Mouse (Mus musculus) hindbrain, embryonic 15.5 days (tissue): ENCODE results near the gene Zfp697. TPM values are rescaled to one million over a fixed set of nuclear protein-coding genes. Genes with fewer than 3 reads are reported as not detected.
"Not testable (repeated sequence)": the region's sequence is repeated elsewhere in the genome, so short reads cannot be mapped to it uniquely, and the experiment has no call there.

Source experiments
- ATAC-seq: fragments of 200-750 bp; cut with Nextera tagmentation; 2 replicates; pipeline ENCODE4 v1.8.0; 2017; ENCODE audit warnings: low read depth, moderate number of reproducible peaks, moderate TSS enrichment; ENCODE audit not compliant: low FRiP score
- H3K27ac ChIP-seq: fragments of 300-500 bp; sonication (generic); replicated peaks from 2 replicates; pipeline ENCODE4 v1.5.1; 2015; ENCODE audit warnings: mild to moderate bottlenecking, inconsistent platforms
- H3K27me3 ChIP-seq: fragments of 300-500 bp; sonication (generic); 2 replicates; pipeline ENCODE4 v1.6.1; 2015; ENCODE audit warnings: control low read depth, inconsistent platforms
- H3K36me3 ChIP-seq: fragments of 300-500 bp; sonication (generic); 2 replicates; pipeline ENCODE4 v1.6.1; 2015; ENCODE audit warnings: control low read depth, inconsistent platforms
- H3K4me1 ChIP-seq: fragments of 300-500 bp; sonication (generic); replicated peaks from 2 replicates; pipeline ENCODE4 v1.6.1; 2015; ENCODE audit warnings: control low read depth, inconsistent platforms
- H3K4me2 ChIP-seq: fragments of 300-500 bp; sonication (generic); 2 replicates; pipeline ENCODE4 v1.6.1; 2015; ENCODE audit warnings: moderate library complexity, mild to moderate bottlenecking, inconsistent platforms
- H3K4me3 ChIP-seq: fragments of 300-500 bp; sonication (generic); 2 replicates; pipeline ENCODE4 v1.5.1; 2015; ENCODE audit warnings: mild to moderate bottlenecking, inconsistent platforms
- H3K9ac ChIP-seq: fragments of 300-500 bp; sonication (generic); 2 replicates; pipeline ENCODE4 v1.6.1; 2015; ENCODE audit warnings: inconsistent platforms
- H3K9me3 ChIP-seq: fragments of 300-500 bp; sonication (generic); 2 replicates; pipeline ENCODE4 v1.6.1; 2016; ENCODE audit warnings: control low read depth, inconsistent platforms
- WGBS: fragments of 180-500 bp; shearing (Covaris S2); methylation state at CpG from one replicate; pipeline ENCODE4 v1.1.7; 2015; 5-methylcytosine and 5-hydroxymethylcytosine counted together
- polyA plus RNA-seq: library from polyadenylated mRNA; unstranded; fragments of >200 nt; fragmentation: Nextera tagmentation; extraction: Ambion mirVana; gene quantifications from 2 replicates; pipeline ENCODE4 v1.2.1, GENCODE M21; 2015

The Zfp697 gene
- polyA plus RNA-seq, 1 experiment from 2014 or later, result 14.7 TPM

GRCm38 (mm10) chr3:98494184-98494583 lies 111.9 kb downstream of the Zfp697 start:
- not testable (repeated sequence) for H3K9ac ChIP-seq, ATAC-seq, H3K27ac ChIP-seq, H3K4me2 ChIP-seq, H3K4me1 ChIP-seq, H3K36me3 ChIP-seq, H3K27me3 ChIP-seq, H3K9me3 ChIP-seq, H3K4me3 ChIP-seq

DNA sequence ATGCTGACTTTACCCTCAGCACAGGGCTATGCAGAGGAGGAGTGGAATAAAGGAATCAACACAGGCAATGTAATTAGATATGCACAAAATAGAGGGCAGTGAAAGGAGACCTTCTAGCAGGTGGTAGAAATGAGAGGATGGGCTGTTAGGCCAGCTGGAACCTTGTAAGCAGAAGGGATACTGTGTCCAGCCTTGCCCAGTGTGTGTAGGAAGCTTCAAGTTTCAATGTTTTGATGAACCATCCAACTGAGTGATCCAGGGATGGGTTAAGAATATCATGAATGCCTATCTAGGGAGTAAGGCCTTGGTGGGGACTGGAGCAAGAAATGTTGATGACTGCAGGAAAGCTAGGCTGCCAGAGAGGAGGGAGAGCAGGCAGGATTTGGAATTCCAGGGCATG lies 112.8 kb downstream of the Zfp697 start:
- not testable (repeated sequence) for H3K4me3 ChIP-seq, ATAC-seq, H3K36me3 ChIP-seq, H3K4me1 ChIP-seq, H3K27me3 ChIP-seq, H3K9me3 ChIP-seq, H3K4me2 ChIP-seq, H3K9ac ChIP-seq, H3K27ac ChIP-seq

GRCm38 (mm10) chr3:98496762-98497161 lies 114.5 kb downstream of the Zfp697 start:
- not testable (repeated sequence) for H3K36me3 ChIP-seq, H3K27me3 ChIP-seq, H3K4me3 ChIP-seq, H3K4me2 ChIP-seq, H3K4me1 ChIP-seq, H3K9ac ChIP-seq, H3K27ac ChIP-seq, H3K9me3 ChIP-seq
- no CpG with 5 or more reads among the region's 2 CpGs for WGBS
- peak; percentile 77 for ATAC-seq

GRCm38 (mm10) chr3:98497401-98497800 lies 115.1 kb downstream of the Zfp697 start:
- not testable (repeated sequence) for H3K4me3 ChIP-seq, H3K27ac ChIP-seq, H3K4me1 ChIP-seq, H3K9ac ChIP-seq, ATAC-seq, H3K27me3 ChIP-seq, H3K36me3 ChIP-seq, H3K4me2 ChIP-seq, H3K9me3 ChIP-seq

GRCm38 (mm10) chr3:98507229-98507628 lies 125.0 kb downstream of the Zfp697 start:
- H3K36me3 ChIP-seq, H3K4me1 ChIP-seq, H3K27ac ChIP-seq, H3K27me3 ChIP-seq, H3K4me3 ChIP-seq, H3K9ac ChIP-seq, ATAC-seq, H3K9me3 ChIP-seq, H3K4me2 ChIP-seq: not testable (repeated sequence)
- no CpG with 5 or more reads among the region's 5 CpGs for WGBS

GRCm38 (mm10) chr3:98510414-98510813 lies 128.2 kb downstream of the Zfp697 start, which contains the start of gene Hsd3b4:
TSS of gene Hsd3b4 (minus strand) at chr3:98510514.
- not testable (repeated sequence) for H3K4me3 ChIP-seq, H3K27me3 ChIP-seq, H3K27ac ChIP-seq, H3K4me1 ChIP-seq, ATAC-seq, H3K36me3 ChIP-seq, H3K9me3 ChIP-seq, H3K9ac ChIP-seq, H3K4me2 ChIP-seq
- WGBS, result no CpG with 5 or more reads among the region's 1 CpGs

DNA sequence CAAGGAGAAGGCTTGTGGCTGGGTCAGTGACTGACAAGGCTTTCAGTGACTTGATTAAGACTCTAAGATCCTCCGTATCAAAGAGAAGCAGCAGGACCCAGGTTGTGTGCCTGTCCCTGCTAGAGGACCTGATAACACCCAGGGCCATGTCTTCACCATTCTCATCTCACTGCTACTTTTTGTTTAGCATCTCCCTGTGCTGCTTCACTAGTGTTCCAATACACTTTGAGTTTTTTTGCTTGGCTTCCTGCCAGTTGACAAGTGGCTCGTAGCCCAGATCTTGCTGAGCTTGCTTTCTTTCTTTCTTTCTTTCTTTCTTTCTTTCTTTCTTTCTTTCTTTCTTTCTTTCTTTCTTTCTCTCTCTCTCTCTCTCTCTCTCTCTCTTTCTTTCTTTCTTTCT lies 140.5 kb downstream of the Zfp697 start:
- H3K9me3 ChIP-seq, H3K4me1 ChIP-seq, H3K36me3 ChIP-seq, H3K9ac ChIP-seq, H3K4me3 ChIP-seq, H3K4me2 ChIP-seq, H3K27ac ChIP-seq, H3K27me3 ChIP-seq, ATAC-seq: not testable (repeated sequence)
- 50% methylated on average over 1 of the region's 2 CpGs for WGBS

DNA sequence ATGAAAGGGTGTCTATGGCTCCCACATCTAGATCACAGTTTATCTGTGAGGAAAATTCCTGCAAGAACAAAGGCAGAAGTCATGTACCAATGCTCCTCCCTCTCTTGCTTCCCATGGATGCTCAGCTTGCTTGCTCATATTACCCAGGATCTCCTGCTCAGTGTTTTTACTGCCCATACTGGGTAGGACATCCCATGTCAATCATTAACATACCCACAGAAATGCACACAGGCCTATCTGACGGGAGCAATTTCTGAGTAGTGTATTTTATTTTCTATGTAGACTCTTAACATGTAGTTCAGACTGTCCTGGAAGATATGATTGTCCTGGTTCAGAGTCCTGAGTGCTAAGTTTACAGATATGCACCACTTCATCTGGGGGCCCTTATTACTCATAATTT lies 142.3 kb downstream of the Zfp697 start:
- not testable (repeated sequence) for H3K4me1 ChIP-seq, H3K9ac ChIP-seq, H3K36me3 ChIP-seq, H3K4me2 ChIP-seq, ATAC-seq, H3K4me3 ChIP-seq, H3K27ac ChIP-seq, H3K27me3 ChIP-seq, H3K9me3 ChIP-seq
- no CpG with 5 or more reads among the region's 1 CpGs for WGBS

DNA sequence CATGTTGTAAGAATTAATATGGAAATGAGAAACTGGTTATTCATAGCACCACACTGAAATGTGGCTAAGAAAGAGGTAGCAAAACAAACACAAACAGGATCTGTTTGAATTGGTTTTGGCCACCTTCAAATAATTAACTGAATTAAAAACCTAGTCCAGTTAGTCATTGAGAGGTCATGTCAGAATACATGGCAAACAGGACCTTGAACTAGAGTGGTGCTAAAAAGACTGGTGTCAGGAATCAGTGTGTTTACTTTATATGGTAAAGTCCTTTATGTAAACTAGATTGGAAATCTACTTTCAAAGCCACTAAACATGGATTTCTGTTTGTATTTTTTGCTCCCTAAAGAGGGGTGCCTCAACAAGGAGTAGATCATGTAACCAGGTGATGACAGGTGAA lies 142.7 kb downstream of the Zfp697 start:
- not testable (repeated sequence) for ATAC-seq, H3K4me3 ChIP-seq, H3K27ac ChIP-seq, H3K4me2 ChIP-seq, H3K27me3 ChIP-seq, H3K9me3 ChIP-seq, H3K9ac ChIP-seq, H3K36me3 ChIP-seq, H3K4me1 ChIP-seq

DNA sequence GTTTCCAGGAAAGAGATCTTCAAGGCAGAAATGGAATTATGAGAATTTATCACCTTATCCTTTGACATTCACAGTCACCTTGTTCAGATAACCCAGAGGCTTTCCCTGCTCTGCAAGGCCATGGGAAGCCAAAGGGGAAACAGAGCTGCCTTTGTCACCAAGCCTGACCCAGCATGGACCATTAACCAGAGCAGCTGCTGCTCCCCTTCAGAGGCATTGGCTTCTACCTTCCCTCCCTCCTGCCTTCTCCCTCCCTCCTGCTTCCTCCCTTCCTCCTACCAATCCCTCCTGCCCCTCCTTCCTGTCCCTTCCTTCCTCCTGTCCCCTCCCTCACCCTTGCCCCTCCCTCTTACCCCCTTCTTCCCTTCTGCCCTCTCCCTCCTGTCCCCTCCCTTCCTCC lies 165.4 kb downstream of the Zfp697 start:
- H3K4me3 ChIP-seq, H3K4me1 ChIP-seq, H3K9me3 ChIP-seq, H3K9ac ChIP-seq, H3K27me3 ChIP-seq, H3K27ac ChIP-seq, H3K36me3 ChIP-seq, ATAC-seq, H3K4me2 ChIP-seq: not testable (repeated sequence)

GRCm38 (mm10) chr3:98548495-98548894 lies 166.2 kb downstream of the Zfp697 start:
- not testable (repeated sequence) for H3K4me3 ChIP-seq, H3K27ac ChIP-seq, H3K9ac ChIP-seq, H3K27me3 ChIP-seq, H3K36me3 ChIP-seq, H3K9me3 ChIP-seq, H3K4me1 ChIP-seq, H3K4me2 ChIP-seq, ATAC-seq
- WGBS, result 67% methylated on average over 1 of the region's 1 CpGs

DNA sequence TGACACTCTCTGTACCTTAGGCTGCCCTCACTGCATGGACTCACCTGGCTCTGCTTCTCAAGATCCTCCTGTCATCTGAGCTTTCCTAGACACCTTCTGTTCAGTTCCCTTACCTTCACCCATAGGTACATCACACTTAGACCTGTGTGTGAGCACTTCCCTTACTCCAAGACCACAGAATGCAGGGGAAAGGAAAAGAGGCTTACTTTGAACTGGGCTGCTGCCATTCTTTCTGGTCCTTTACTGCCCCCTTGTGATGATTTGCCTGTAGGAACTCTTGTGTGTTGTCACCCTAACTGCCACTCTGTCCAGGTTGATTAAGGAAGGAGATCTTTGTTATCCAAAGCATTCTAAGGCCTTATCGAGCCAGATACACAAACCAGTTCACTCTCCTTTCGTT lies 168.0 kb downstream of the Zfp697 start:
- not testable (repeated sequence) for H3K9ac ChIP-seq, H3K27ac ChIP-seq, ATAC-seq, H3K9me3 ChIP-seq, H3K4me3 ChIP-seq, H3K4me2 ChIP-seq, H3K4me1 ChIP-seq, H3K36me3 ChIP-seq, H3K27me3 ChIP-seq
- no CpG with 5 or more reads among the region's 2 CpGs for WGBS

DNA sequence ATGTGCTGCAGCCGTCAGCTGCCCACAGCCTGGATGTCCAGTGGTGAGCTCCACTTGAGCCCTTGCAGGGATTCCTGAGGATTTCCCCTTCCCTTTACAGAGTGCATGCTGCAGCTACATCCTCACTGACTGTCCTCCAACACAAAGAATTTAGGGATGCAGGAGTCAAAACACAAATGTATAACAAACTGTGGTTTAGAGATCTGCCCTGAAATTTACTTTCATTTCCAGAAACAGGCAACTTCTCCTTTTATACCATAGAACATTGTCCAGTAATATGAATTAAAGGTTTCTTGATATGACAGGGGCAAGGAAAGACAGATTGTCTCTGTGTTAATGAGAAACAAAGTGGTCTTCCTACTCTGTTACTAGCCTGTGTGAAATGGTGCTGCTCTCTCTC lies 168.6 kb downstream of the Zfp697 start:
- not testable (repeated sequence) for H3K27me3 ChIP-seq, H3K9ac ChIP-seq, H3K9me3 ChIP-seq, H3K4me2 ChIP-seq, H3K36me3 ChIP-seq, H3K4me3 ChIP-seq, H3K27ac ChIP-seq, H3K4me1 ChIP-seq, ATAC-seq
- no CpG with 5 or more reads among the region's 1 CpGs for WGBS

DNA sequence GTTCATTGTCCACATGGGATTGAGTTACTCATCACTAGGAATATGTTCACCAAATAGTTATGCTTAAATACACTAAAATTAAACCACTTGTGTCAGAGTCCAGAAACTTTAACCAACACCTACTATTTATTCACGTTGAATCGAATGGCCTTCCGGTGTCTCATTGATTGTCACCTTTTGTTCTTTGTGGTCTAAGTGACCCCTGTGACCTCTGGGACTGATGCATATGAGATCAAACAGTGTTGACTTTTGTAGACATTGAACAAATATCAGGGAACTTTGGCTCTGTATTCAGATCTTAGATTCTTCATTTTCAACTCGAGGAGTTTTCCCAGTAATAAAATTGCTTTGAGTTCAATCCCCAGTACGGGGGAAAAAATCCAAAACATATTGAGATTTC lies 178.4 kb downstream of the Zfp697 start:
- H3K4me1 ChIP-seq, H3K27me3 ChIP-seq, H3K9ac ChIP-seq, ATAC-seq, H3K4me2 ChIP-seq, H3K4me3 ChIP-seq, H3K36me3 ChIP-seq, H3K9me3 ChIP-seq, H3K27ac ChIP-seq: not testable (repeated sequence)
- WGBS, result no CpG with 5 or more reads among the region's 5 CpGs
